Mouse (Mus musculus): ENCODE results near the gene Trim5. TPM values are rescaled to one million over a fixed set of nuclear protein-coding genes. Genes with fewer than 3 reads are reported as not detected.
A peak's percentile ranks its signal among the peaks of the same experiment; 100 is the strongest.
"Not testable (repeated sequence)": the region's sequence is repeated elsewhere in the genome, so short reads cannot be mapped to it uniquely, and the experiment has no call there.

The Trim5 gene
- polyA plus RNA-seq (2021): 2.3 TPM

DNA sequence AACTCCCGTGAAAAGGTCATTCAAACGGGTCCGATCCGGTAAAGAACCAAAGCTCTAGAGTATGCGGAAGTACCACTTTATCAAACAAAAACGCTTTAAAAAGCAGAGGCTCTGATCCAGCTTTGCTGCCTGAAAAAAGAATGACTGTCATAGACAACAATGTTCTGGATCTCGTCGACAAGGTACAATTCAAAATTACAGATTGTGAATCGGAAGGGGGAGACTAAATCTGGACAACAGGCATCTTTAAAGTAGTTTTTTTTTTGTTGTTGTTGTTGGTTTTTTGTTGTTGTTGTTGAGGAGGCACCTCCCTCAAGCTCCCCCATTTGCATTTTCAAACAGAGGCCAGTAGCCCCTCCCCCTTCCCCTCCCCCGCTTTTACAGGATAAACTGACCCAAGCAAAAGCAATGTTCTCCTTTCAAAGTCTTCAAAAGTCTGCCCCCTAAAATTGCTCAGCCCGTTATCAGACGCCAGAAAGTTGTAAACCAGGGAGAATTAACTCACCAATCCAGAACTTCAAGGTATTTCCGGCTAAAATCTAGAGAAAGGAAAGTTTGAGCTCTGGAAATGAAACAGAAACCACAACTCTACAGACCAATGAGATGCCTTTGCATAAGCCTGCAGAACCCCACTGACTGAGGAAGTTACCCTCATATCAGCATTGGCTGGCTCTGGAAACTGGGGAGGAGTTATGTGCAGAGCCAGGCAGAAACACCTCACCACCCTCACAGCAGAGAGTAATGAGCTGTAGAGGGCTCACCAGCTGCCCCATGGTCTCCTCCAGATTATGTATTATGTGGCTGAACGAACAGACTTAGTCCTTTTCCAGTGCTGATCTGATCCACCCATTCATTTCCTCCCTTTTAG, at the start of gene Trim5:
Gene Trim5 (minus strand): TSS at position 519 of the 868 bp plus-strand sequence.
- in situ Hi-C loops (cut with MboI; ENCODE audit: low pct_unique_long_range_greater_than_20kb); DNase-seq (ENCODE audit: low read depth, low spot score); H3K27me3 ChIP-seq; CTCF ChIA-PET; POLR2A ChIA-PET: not testable (repeated sequence)
- peak; percentile 76 for ATAC-seq

DNA sequence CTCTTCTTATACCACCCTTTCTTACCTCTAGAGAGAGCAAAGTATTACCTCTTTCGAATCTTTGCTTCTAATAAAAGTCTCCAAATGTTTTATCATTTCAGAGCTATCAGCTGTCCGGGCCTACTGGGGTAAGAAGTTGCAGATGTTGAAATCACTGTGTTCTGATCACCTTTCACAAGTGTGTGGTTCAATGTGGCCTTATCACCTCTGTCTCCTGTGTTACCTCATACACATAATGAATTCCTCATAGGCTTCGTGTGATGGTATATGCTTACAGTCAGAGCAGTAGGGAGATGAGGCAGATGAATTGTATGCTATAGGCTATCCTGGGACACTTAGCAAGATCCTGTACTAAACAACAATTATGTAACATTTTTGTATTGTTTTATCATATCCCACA, 47.7 kb upstream of the Trim5 start:
- POLR2A ChIA-PET; H3K27me3 ChIP-seq; in situ Hi-C loops (cut with MboI; ENCODE audit: low pct_unique_long_range_greater_than_20kb); CTCF ChIA-PET; ATAC-seq; DNase-seq (ENCODE audit: low read depth, low spot score): not testable (repeated sequence)

DNA sequence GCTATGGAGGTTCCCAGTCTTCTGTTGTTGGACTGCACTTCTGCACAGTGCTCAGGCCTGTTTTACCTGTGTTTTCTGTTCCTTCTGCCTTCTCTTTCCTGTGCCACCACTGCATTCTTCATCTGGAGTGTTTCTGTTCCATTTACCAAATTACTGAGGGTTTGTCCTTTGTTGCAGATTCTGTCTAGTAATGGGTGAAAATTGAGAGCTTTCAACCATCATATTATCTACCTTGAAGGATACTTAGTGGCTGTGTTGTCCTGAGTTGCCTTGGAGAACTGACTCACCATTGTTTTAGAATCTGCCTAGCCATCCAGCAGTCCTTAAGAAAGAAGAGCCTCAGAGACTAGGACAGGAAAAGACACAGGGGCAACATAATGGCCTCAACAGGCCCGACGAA, 41.3 kb upstream of the Trim5 start, which contains the start of gene Trim34b:
Gene Trim34b (plus strand): TSS at position 301 of the 400 bp plus-strand sequence.
- ATAC-seq; CTCF ChIA-PET; in situ Hi-C loops (cut with MboI; ENCODE audit: low pct_unique_long_range_greater_than_20kb); POLR2A ChIA-PET; DNase-seq (ENCODE audit: low read depth, low spot score); H3K27me3 ChIP-seq: not testable (repeated sequence)

DNA sequence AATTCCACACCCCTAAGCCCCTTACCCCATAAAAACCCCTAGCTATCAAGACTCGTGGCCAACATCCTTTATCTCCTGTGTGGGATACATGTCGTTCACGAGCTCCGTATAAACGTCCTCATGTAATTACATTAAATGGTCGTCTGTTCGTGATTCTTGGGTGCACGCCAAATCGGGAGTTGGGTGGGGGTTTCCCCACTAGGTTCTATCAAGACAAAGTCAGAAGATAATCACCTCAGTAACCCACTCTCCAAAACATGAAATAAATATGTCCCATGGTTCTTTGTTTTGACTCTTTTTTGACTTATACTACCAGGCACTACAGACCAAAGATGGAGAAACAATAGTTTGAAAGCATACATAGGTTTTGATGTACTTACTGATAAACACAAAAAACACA, 34.1 kb upstream of the Trim5 start:
- in situ Hi-C loops (cut with MboI; ENCODE audit: low pct_unique_long_range_greater_than_20kb): loop anchor here (5.0 kb wide), 1 partner anchor 40 kb away; no protein-coding TSS in a partner anchor
- DNase-seq (ENCODE audit: low read depth, low spot score) (no peak), ATAC-seq (no peak)
- TF ChIP-seq CTCF (IDR thresholded peaks at IDR 0.05): no peak
- ChIA-PET CTCF (no interaction called here), POLR2A (no interaction called here)
- no peaks in the 10 kb centered on the region for H3K27me3 ChIP-seq

DNA sequence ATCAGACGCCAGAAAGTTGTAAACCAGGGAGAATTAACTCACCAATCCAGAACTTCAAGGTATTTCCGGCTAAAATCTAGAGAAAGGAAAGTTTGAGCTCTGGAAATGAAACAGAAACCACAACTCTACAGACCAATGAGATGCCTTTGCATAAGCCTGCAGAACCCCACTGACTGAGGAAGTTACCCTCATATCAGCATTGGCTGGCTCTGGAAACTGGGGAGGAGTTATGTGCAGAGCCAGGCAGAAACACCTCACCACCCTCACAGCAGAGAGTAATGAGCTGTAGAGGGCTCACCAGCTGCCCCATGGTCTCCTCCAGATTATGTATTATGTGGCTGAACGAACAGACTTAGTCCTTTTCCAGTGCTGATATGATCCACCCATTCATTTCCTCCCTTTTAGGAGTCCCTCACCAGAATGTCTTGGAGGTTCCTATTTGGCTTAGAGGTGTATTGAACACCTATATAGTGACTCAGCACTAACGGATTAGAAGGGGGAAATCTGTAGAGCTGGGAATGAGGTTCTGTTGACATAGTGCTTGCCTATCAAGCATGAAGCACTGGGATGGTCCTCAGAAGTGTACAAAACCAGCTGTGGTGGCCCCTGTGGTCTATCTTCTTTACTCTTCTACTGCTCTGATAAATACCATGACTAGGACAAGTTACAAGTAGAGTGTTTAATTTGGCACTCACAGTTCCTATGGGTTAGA, 27.6 kb upstream of the Trim5 start, which contains the start of gene Trim12a:
Gene Trim12a (minus strand): TSS at position 98 of the 712 bp plus-strand sequence.
- in situ Hi-C loops (cut with MboI; ENCODE audit: low pct_unique_long_range_greater_than_20kb); ATAC-seq; CTCF ChIA-PET; H3K27me3 ChIP-seq; DNase-seq (ENCODE audit: low read depth, low spot score); POLR2A ChIA-PET: not testable (repeated sequence)

DNA sequence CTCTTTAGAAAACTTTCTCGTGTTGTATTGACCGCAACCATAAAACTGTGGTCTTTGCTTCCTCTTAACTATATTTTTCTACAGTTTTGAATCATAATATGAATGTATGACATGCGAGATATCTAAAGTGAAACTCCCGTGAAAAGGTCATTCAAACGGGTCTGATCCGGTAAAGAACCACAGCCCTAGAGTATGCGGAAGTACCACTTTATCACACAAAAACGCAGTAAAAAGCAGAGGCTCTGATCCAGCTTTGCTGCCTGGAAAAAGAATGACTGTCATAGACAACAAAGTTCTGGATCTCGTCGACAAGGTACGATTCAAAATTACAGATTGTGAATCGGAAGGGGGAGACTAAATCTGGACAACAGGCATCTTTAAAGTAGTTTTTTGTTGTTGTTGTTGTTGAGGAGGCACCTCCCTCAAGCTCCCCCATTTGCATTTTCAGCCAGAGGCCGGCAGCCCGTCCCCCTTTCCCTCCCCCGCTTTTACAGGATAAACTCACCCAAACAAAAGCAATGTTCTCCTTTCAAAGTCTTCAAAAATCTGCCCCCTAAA, 27.0 kb upstream of the Trim5 start:
- POLR2A ChIA-PET: no interaction called here
- no peak for DNase-seq (ENCODE audit: low read depth, low spot score)
- no peak for TF ChIP-seq CTCF (IDR thresholded peaks at IDR 0.05)
- no peaks in the 10 kb centered on the region for H3K27me3 ChIP-seq
- in situ Hi-C loops (cut with MboI; ENCODE audit: low pct_unique_long_range_greater_than_20kb): no loop called here
- ATAC-seq: no peak
- CTCF ChIA-PET: no interaction called here

DNA sequence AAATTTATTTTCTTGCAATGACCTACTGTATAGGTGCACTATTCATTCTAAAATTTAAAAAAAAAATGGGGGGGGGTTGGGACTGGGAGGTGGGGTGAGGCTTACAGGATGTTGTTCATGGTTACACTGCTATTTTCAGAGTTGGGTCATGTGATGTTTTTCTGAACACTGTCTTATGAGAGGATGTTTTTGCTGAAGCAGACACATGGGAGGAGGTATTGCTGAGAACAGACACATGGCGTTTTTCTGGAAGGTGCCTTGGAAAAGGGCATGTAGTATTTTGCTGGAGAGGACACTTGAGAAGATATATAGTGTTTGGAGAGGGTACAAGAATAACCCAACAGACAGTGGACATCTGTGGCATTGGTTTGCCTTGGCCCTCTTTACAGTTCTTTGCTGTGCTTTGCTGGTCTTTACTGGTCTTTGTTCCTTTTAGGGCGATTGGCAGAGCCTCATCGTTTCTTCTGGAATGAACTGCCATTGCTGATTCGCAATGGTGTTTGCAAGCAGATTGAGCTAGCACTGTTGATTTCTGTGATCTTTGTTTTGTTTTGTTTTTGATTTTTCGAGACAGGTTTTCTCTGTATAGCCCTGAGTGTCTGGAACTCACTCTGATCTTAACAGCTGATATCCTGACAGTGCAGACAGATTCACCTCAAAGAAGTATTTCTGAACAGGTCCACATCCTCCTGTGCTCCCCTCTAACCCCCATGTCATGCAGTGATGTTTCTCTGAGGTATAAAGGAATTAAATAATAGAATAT, 3.9 kb upstream of the Trim5 start:
- CTCF ChIA-PET: no interaction called here
- in situ Hi-C loops (cut with MboI; ENCODE audit: low pct_unique_long_range_greater_than_20kb): no loop called here
- H3K27me3 ChIP-seq: no peaks in the 10 kb centered on the region
- POLR2A ChIA-PET: no interaction called here
- TF ChIP-seq CTCF (IDR thresholded peaks at IDR 0.05): no peak
- ATAC-seq (no peak), DNase-seq (ENCODE audit: low read depth, low spot score) (no peak)

DNA sequence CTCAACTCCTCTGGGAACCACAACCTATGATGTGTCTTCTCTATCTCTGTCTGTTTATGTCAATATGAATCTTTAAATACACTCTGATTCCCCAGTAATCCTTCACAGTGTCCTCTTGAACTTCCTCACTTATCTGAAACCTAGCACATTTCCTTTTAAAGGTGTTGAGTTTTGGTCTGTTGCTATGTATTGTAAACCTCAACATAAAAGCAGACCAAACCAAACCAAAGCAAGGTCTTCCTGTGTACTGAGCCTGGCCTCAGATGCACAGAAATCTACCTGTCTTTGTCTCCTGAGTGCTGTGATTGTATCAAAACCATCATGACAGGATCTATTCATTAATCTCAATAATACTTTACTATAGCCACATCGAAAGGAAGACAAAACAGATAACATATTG, 2.7 kb upstream of the Trim5 start:
- ChIA-PET CTCF (no interaction called here), POLR2A (no interaction called here)
- TF ChIP-seq CTCF (IDR thresholded peaks at IDR 0.05): no peak
- in situ Hi-C loops (cut with MboI; ENCODE audit: low pct_unique_long_range_greater_than_20kb): no loop called here
- DNase-seq (ENCODE audit: low read depth, low spot score) (no peak), ATAC-seq (no peak)
- no peaks in the 10 kb centered on the region for H3K27me3 ChIP-seq

DNA sequence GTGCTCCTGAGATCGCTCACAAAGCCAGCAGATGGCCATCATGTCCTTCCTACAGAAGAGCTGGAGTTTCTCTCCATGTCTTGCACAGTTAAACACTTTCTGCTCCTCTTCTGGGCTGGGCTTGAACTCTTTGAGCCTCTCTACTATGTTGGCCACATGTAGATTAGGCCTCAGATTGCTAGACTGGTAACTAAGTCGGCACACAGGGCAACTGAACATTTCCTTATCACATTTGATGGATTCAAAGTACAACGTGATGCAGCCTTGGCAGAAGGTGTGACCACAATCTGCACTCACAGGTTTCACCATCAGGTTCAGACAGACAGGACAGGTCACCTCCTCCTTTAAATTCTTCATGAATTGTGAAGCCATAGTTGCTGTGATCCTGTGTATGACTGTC, 8.5 kb downstream of the Trim5 start:
- DNase-seq (ENCODE audit: low read depth, low spot score); in situ Hi-C loops (cut with MboI; ENCODE audit: low pct_unique_long_range_greater_than_20kb); H3K27me3 ChIP-seq; ATAC-seq; POLR2A ChIA-PET; CTCF ChIA-PET: not testable (repeated sequence)

DNA sequence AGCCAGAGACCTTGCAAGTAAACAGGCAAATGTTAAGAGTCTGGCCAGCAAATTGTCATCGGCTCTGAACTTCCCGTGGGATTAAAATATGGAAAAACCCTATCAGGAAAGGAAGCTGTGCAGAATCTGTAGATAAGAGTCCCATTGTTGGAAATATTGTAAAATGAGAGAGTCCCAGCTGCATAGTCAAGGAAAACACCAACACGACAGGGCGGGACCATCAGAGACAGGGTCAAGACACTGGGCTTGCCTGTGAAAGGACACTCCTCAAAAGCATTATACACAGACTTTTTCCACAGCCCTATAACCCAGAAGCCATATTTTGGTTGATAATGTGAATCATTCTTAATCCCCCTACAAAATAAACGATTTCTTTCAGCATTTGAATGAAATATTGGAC, 22.6 kb downstream of the Trim5 start:
- H3K27me3 ChIP-seq; in situ Hi-C loops (cut with MboI; ENCODE audit: low pct_unique_long_range_greater_than_20kb); POLR2A ChIA-PET; DNase-seq (ENCODE audit: low read depth, low spot score); ATAC-seq; CTCF ChIA-PET: not testable (repeated sequence)

DNA sequence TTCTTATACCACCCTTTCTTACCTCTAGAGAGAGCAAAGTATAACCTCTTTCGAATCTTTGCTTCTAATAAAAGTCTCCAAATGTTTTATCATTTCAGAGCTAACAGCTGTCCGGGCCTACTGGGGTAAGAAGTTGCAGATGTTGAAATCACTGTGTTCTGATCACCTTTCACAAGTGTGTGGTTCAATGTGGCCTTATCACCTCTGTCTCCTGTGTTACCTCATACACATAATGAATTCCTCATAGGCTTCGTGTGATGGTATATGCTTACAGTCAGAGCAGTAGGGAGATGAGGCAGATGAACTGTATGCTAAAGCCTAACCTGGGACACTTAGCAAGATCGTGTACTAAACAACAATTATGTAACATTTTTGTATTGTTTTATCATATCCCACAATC, 27.5 kb downstream of the Trim5 start:
- CTCF ChIA-PET; DNase-seq (ENCODE audit: low read depth, low spot score); H3K27me3 ChIP-seq; POLR2A ChIA-PET; in situ Hi-C loops (cut with MboI; ENCODE audit: low pct_unique_long_range_greater_than_20kb); ATAC-seq: not testable (repeated sequence)

Data from Patski (cell line).